Mouse (Mus musculus) retina, embryonic 14.5 days (tissue): ENCODE results near the gene Fbxw5.

Source experiments
- DNase-seq: peaks from one replicate; pipeline ENCODE4 v3.0.0-alpha.2; 2015; ENCODE audit warnings: low spot score

The Fbxw5 gene

DNA sequence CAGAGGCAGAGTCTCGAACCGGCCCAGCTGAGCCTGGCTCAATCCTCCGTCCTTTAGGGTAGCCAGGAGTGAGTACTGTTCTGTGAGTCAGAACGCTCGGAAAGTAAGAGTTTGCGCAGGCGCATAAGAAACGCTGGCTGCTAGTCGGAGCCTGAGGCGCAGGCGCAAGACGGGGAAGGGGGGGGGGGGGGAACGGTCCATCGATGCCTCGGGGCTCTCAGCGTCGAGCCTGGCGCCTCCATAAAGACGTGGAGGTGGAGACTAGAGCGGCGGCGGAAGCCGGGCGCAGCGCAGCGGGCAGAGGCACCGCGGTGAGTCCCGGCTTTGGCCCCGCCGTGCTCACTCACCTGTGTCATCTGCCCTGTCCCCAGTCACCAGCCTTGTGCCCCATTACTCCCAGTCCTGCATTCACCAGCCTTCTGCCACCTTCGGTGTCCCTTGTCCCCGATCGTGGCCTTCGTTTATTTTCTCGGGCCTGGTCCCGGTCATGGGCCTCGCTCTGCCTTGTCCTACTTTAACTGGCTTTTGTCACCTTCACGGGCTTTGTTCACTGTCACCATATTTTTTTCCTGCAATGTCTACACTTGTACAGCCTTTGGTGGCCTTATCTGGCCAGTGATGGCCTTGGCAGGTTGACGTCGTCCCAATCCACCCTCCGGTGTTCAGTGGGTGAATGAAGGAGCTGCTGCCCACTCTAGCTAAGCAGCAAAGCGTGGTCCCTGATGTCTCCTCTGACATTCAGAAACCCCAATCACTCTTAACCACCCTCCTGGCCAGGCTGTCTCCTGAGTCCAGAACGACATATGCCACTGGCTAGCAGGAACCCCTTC lies at the start of gene Fbxw5:
Gene Fbxw5 (plus strand): TSS at position 175 of the 830 bp plus-strand sequence.
- DNase-seq: peak; percentile 96

DNA sequence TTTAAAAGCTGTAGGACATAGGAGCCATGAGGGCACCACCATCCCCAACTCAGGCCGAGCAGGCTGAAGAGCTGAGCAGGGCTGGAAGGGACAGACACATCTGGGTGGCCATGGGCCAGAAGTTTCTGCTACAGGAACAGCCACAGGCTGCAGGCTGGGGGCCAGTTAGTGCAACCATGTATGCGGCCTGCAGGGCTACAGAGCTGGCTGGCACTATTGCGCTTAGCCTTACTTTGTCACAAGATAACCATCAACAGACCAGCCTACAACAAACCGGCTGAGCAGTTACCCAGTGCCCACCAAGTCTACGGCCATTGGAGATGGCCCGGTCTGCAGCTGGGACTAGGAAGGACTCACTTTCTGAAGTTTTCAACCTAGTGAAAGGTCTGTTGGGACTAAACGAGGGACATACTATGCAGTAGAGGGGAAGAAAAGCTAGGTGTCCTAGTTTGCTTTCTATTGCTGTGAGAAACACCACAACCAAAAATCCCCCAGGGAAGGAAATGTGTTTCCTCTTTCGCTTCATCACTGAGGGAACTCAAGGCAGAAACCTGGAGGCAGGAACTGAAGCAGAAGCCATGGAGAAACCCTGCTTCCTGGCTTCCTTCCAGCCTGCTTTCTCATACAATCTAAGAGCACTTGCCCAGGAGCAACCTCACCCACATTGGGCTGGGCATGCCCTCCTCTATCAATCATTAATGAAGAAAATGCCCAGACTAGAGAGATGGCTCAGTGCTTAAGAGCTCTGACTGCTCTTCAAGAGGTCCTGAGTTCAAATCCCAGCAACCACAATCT lies 49.5 kb upstream of the Fbxw5 start:
- no peak for DNase-seq

DNA sequence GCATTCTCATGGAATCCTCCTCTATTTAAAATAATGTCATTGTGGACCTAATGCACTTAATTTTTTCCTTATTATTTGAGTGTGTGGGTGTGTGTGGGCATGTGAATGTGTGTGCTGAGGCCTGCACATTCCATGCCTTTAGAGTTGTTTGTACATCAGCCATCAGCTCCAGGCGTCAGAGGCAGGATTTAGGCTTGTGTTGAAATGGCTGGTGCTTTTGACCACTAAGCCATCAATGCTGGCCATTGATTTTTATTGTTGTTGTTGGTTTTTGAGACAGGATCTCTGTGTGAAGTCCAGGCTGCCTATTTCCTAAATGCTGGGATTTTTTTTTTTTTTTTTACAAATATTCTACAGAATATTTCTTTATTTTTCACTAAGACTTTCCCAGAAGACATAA lies 47.6 kb upstream of the Fbxw5 start:
- no peak for DNase-seq

DNA sequence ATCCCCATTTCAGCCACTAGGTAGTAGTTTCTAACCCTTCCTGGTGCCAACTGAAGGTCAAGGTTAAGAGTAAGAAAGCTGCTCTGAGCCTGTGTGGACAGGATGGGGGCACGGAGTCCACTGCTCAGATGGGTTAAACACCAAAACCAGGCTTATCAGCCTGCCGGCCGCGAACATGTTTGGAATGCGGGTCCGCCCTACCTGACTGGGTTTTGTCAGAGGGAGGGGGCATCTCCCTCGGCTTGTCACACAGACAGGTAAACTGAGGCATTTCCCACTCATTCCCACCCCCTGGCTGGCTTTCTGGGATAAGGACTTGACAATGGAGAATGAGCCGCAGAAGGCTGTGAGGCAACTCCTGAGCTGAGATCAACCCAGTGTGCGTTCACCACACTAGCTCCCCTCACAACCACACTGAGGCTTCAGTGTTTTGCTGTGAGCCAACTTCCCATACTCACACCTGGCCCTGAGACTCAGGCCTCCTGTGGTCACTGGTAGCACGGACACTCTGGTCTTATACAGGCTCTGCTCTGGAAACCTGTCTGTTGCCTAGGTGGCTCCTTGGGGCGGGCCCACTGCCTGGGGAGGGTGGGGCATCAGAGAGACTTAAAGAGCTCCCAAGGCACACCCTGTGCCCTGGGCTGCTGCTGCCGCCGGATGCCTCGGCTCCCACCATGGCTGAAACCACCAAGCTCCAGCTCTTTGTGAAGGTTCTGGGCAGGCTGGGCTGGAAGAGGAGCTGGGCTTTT lies 44.2 kb upstream of the Fbxw5 start, which contains the start of gene Clic3:
Gene Clic3 (plus strand): TSS at position 634 of the 749 bp plus-strand sequence.
- no peak for DNase-seq

DNA sequence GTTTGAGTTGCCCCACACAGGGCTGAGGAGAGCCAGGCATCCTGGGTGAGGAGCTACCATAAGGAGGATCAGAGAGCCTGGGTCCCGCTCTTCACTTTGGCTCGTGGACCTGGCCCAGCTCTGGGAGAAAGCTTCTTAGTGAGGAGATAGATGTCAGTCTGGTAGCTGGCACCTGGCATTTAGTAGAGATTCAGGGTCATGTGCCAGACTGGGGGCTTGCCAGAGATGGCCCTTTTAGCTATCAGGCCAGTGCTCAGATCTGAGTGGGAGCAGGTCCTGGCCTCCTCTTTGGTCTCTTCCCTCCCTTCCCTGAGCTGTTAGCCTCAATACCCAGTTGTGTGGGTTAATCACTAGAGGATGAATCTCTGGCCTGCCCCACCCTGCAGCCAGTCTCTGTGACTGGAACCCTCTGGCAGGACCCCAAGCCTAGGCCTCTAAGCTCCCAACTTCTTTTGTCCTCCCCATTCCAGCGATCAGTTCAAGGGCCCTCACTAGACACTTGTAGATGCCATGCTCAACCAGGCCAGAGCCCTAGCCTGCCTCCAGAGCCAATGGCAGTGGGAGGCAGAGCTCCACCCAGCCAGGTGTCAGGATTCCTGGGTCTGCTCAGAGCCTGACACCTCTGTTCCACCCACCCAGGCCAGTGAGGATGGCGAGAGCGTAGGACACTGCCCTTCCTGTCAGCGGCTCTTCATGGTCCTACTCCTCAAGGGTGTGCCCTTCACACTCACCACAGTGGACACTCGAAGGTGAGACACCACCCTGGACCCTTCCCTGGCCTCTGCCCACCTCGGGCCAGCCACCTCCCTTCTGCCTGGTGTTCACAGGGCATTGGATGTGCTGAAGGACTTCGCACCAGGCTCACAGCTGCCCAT lies 43.3 kb upstream of the Fbxw5 start:
- DNase-seq: no peak

DNA sequence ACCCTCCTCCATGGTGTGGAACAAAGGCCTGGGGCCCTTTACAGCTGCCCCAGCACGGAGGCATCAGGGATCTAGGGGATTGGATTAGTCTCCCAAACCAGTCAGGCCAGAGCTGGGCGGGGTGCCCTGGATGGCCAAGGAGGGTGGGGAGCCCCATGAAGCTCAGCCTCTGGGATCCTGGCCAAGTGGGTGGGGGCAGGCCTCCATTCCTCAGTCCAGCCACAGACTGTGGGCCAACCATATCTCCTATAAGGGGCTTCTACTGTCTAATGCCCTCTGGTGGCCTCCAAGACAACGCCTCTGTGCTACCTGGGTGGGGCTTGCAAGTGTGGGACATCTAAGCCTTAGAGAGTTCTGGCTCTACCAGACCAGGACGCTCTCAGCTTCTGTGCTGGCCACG lies 41.6 kb upstream of the Fbxw5 start:
- no peak for DNase-seq

DNA sequence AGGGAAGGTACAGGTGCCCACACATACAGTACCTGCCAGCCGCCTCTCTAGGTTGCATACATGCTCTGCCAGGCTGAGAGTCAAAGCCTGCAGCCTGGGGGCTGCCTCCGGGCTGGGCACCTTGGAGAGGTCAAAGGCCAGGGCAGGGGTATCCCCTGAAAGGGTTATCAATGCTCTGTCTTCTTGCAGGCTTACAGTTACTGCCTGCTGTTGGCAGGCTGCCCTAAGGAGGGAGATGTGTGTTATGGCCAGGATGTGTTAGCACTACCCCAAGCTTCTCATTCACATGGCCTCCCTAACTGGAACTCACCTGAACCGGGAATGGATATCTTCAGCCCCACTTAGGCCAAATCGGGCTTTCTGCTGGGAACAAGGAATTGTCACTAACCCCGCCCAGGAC lies 40.4 kb upstream of the Fbxw5 start:
- no peak for DNase-seq

DNA sequence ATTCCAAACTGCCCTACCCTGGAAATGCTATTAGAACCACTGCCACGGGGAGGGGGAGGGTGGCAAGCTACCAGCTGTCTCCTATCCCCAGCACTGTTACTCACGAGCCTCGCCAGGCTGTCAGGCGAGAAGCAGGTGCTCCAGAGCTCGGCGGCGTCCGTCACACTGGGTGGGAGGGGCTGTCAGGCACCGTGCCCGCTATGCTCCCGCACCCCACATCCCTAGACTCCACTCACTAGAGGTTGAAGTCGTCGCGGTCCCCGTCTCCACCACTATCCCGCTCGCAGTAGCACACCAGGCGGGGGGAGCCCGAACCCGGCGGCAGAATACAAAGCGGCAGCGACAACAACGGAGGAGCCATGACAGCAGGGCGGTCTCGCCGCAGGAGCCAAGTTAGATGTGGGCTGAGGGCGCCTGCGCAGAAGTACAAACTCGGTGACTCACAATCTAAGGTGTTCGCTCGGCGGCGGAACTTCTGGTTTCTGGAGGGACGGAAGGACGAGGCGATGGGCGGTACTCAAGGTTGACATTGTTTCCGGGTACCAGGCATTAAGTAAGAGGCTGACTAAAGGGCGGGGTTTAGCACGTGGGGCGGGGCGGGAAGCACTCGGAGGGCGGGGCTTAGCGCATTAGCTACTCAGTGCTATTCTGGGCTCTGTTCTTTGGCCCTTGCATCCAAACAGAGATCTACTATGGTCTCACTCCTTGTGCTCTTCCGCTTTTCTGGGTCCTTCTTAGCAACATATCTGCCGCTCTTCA lies 39.8 kb upstream of the Fbxw5 start, which contains the start of gene Paxx:
Gene Paxx (minus strand): TSS at position 544 of the 759 bp plus-strand sequence.
- peak; percentile 89 for DNase-seq

DNA sequence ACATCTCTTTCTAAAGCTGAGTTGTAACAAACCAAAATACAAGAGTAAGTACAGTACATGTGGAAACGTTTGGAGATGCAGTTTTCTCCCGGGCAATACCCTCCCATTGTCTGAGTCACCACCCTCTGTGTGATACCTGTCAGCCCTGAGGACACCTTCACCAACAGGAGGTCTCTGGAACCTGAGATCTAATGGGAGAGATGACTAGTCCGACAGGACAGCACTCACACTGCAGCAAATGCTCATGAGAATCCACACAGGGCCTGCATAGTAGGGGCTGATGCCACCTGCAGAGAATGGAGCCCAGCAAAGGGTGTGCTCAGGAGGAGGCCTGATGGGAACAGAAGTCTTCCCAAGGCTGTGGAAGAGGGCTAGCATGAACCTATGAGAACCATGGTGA lies 39.1 kb upstream of the Fbxw5 start:
- DNase-seq: no peak

DNA sequence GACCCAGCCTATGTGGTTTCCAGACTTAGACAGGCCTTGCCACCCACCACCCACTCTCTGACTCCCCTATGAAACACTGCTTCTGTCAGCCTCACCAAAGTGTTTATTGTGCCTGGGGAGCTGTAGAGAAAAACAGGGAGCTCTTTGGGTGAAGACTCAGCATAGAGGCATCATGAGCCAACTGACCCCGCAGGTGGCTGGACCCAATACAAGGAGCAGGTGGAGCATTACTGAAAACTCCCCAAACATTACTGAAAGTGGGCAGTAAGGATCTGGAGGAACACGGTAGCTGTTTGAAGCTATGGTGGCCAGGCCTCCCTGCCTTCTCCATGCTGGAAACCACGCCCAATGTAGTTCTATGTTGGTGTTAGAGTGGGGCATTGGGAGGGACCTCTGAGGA lies 36.9 kb upstream of the Fbxw5 start:
- no peak for DNase-seq

DNA sequence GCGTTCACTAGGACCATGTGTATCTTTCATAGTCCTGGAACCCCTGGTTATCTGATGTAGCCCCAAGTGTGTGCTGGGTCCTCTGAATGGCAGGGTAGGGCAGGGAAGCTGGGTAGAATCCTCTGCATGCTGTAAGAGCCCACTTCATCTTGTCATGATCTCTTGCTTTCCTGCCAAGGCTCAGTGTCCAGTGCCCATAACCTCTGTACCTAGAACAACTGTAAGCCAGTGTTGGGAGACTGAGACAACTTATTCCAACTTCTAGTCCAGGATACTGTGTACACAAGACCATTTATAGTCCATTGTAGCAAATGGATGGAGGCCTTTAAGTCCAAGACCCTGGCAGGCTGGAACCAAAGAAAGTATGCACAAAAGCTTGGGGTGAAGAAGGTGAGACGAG lies 35.3 kb upstream of the Fbxw5 start:
- no peak for DNase-seq

DNA sequence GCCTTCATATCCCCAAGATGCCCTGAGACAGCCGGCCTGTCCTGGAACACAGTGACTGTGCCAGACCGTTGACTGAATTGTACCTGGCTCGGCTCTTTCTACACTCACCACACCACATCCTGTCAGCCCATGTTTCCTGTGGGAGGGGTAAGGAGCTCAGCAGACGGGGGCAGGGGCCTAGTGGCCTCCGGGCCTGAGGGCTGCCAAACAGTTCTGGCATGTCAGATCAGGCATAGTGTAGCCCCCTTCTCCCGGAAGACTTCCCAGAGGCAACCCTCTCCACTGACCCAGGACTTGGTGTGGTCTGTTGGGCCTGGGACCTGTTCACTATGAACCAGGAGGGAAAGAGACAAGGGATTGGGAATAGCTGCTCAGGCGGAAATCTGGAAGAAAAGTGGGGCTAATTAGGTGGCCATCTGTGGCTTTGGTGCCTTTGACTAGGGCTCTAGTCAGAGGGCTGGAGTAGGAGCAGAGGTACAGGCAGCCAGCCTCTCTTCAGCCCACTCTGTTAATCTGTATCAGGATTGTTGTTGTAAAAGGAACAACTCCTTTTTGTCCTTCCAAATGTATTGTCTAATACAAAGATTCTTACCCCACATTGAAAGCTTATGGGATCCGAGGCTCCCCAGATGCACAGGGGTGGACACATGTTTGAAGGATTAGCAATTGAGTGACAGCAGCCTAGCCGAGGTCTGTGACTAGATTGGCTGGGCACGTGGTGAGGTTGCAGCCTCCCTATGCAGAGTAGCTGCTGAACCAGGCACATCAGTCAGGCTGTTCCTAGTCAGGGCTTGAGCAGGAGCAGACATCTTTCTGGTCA lies 34.5 kb upstream of the Fbxw5 start:
- DNase-seq: peak; percentile 64

DNA sequence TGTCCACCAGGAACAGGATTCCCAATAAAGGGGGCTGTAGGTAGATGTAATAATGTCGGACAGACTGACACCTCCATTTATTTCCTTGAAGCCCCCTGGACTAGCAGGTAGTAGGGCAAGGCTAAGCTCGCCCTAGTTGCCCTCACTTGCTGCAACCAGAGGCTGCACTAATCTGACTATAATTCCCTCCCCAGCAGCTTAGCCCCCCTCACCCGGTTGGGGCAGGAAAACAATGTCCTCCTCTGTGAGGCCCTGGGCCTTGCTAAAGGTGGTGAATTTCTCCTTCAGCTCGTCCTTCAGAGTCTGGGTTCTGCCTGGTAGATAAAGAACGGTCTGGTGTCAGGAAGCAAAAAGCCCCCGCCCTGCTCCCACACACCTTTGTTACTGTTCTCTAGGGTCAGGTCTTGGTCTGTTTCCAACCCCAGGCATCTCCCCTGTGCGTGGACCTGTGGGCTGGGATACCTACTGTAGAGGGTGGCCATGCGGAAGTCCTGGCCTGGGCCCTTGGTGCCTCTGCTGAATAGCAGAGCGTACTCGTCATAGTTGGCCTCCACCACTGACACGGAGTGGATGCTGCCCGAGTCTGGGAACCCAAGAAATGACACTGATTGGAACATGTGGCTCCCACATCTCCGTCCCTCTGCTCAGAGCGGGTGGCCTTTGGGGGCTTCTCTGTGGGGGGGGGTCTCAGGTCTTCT lies 32.8 kb upstream of the Fbxw5 start:
- no peak for DNase-seq

DNA sequence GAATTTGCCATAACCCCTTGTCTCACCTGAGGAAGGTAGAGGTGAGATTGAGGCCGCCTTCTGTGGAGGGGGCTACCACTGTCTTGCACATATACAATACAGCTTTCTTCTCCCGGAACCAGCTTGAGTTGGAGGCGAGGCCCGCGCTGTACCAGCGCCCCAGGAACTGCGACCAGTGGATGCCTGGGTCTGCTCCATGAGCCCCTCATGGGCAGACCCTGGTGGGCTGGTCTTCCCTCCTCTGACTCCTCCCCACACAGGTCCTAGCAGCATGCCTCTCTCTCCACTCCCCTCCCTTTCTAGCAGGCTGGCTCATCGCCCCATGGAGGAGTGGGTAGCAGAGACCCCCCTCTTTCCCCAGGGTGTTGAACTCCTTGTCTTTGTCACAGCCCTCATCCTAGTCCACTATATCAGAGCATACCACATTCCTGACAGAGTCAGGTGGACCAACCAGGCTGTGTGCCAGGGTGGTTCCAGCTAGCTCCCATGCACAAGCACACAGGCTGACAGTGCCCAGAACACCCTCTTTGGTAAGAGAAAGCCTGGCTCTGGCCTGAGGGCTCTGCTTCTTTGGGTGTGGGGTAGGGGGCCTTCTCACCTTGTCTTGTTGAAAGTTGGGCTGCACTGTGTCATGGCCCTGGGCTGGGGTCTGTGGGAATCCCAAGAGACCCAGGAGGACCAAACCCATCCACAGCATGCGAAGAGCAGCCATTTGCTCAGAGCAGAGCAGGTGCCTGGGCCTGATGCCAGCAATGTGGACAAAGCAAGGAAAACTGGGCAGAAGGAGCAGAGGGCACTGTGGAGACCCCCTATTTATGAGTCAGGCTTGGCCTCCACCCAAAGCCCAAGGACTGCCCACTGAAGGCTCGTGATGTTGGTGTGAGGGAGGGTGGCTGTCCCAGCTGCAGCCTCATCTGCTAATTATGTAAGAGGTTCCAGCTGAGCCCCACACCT lies 31.3 kb upstream of the Fbxw5 start:
- no peak for DNase-seq

DNA sequence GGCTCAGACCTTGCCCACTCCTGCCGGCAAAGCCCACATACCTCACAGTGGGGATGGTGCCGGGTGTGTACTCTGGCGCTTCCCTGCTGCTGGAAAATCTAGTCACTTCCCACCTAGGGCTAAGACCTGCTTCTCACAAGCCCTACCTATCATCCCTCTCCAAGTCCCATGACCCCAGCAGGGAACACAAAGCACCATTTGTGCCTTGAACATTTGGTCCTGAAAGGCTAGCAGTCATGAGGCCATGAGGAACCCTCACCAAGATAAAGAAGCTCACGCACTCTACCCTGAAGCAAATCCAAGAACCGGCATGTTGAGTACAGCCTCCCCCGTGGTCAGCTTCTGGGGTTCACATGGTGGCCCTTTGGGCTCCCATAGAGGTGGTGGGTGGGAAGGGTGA lies 30.6 kb upstream of the Fbxw5 start, which contains the start of gene Ptgds:
Gene Ptgds (minus strand): TSS at position 78 of the 400 bp plus-strand sequence.
- DNase-seq: no peak

DNA sequence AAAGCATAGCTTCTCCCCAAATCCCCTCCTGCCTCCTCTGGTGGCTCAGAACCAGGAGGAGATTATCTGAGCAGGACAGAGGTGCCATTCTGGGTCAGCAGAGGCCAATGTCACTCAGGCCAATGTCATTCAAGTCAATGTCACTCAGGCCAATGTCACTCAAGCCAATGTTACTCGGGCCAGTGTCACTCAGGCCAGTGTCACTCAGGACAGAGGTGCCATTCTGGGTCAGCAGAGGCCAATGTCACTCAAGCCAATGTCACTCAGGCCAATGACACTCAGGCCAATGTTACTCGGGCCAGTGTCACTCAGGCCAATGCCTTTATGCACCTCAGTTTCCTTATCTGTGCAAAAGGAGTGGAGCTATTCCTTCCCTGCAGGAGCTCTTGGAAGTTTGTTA lies 28.0 kb upstream of the Fbxw5 start:
- no peak for DNase-seq

DNA sequence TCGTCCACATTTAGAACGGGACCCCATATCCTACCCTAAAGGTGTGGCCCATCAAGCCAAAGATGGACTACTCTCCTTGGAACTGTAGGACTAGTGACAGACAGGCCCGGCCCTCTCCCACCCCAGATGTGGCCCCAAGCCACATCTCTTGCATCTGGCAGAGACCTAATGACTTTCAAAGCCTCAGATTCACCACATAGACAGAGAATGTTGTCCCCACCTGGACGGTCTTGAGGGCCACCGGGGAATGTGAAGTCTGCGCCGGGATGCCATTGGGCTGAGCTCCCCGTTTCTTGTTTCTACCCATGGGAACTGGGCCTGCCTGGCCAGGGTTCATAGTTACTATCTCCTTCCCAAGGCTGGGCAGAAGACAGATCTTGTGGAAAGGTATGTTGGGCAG lies 23.0 kb upstream of the Fbxw5 start:
- DNase-seq: no peak
